Mouse (Mus musculus) thymus, postnatal 4 days (tissue): ENCODE measurements at regions not wholly inside any gene's neighbourhood (a gene's known extent, or its start where the extent isn't known, plus 50 kb on each side); places are given as distances from the start of the nearest gene placed in this dataset.

Source experiments
- DNase-seq: peaks from one replicate; pipeline ENCODE4 v3.0.0; 2021

GRCm38 (mm10) chr10:17564895-17565620 is 158.0 kb upstream of the Cited2 start:
- no peak for DNase-seq

DNA sequence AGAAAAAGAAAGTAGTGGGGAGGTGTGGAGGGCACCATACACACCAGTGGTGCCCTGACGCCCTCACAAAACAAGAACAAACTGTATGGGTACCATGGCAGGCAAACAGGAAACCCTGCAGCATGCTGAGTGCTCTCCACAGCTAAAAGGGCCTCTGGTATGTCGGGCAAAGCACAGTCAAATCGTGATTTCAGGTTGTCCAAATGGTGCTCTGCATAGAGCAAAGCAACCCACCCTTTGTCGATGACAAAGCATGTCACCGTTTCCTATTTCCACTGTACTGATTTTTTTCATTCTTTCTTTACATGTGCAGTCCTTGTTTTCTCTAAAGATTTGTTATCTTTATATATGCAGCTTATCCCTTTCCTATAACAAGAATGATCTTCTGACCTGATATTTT is 156.0 kb upstream of the Cited2 start:
- no peak for DNase-seq

GRCm38 (mm10) chr10:17567631-17568030 is 155.4 kb upstream of the Cited2 start:
- no peak for DNase-seq

GRCm38 (mm10) chr10:17569577-17570113 is 153.4 kb upstream of the Cited2 start:
- DNase-seq = no peak

- DNase-seq = no peak
Measured at GRCm38 (mm10) chr10:17574894-17575293, 148.1 kb upstream of the Cited2 start.

- DNase-seq = no peak
Measured at GRCm38 (mm10) chr10:17575448-17576332, 147.3 kb upstream of the Cited2 start.

DNA sequence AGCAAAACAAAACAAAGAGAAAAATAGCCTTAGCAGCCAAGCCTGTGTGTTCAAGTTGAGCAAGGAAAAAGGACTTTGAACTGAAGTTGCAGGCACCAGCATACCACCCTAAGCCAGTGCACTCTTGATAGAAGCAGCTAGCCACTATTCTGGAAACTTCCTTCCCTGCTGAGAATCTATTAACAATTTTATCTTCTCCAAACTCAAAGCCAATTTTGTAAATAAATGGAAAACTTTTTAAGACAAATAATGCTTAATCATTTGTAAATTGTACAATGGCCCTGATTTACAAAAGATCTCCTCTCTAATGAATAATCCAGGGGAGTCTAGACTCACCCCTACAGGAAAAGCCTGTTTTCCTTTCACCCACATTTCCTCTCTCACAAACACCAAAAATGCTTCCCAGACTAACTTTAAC is 146.7 kb upstream of the Cited2 start:
- DNase-seq = no peak

- no peak for DNase-seq
Measured at GRCm38 (mm10) chr10:17579463-17579862, 143.6 kb upstream of the Cited2 start.

DNA sequence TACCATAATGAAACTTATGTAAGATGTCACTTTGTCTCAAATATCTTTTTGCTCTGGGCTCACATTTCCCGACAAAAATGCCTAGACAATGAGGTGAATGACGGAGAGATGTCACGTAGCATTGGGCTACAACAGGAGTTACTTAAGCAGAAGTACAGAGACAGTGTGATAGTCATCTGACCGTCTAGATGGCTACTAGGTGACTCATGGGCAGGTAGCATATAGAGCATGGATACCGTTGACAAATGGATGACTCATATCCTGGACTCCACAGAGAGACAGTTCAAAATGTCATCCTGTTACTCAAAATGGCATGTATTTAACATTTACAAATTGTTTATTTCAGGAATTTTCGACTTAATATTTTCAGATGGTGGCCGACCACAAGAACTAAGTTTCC is 138.2 kb upstream of the Cited2 start:
- no peak for DNase-seq

GRCm38 (mm10) chr10:17586910-17587309 is 136.1 kb upstream of the Cited2 start:
- no peak for DNase-seq

GRCm38 (mm10) chr10:17589136-17589535 is 133.9 kb upstream of the Cited2 start:
- no peak for DNase-seq

GRCm38 (mm10) chr10:17590195-17590594 is 132.8 kb upstream of the Cited2 start:
- no peak for DNase-seq

GRCm38 (mm10) chr10:17592387-17592786 is 130.6 kb upstream of the Cited2 start:
- DNase-seq = no peak

- no peak for DNase-seq
Measured at GRCm38 (mm10) chr10:17596126-17596525, 126.9 kb upstream of the Cited2 start.

- no peak for DNase-seq
Measured at GRCm38 (mm10) chr10:17596743-17597142, 126.3 kb upstream of the Cited2 start.

DNA sequence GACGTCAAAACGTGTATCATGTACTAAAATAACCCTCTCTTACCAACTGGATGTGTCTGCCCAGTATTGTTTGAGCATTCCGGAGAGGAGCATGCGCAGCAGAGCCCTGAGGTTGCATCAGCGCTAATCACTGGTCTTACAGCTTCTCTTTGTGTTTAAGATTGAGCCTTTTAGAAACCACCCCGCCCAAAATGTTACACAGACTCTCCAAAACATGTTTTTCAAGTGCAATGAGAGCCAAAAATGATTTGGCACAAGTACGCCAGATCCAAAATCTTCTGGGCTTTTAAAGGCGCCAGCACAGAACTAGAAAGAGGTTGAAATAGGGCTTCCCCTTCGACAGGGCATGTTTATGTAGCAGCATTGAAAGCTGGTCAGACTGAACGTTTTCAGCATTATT is 123.8 kb upstream of the Cited2 start:
- DNase-seq = no peak

DNA sequence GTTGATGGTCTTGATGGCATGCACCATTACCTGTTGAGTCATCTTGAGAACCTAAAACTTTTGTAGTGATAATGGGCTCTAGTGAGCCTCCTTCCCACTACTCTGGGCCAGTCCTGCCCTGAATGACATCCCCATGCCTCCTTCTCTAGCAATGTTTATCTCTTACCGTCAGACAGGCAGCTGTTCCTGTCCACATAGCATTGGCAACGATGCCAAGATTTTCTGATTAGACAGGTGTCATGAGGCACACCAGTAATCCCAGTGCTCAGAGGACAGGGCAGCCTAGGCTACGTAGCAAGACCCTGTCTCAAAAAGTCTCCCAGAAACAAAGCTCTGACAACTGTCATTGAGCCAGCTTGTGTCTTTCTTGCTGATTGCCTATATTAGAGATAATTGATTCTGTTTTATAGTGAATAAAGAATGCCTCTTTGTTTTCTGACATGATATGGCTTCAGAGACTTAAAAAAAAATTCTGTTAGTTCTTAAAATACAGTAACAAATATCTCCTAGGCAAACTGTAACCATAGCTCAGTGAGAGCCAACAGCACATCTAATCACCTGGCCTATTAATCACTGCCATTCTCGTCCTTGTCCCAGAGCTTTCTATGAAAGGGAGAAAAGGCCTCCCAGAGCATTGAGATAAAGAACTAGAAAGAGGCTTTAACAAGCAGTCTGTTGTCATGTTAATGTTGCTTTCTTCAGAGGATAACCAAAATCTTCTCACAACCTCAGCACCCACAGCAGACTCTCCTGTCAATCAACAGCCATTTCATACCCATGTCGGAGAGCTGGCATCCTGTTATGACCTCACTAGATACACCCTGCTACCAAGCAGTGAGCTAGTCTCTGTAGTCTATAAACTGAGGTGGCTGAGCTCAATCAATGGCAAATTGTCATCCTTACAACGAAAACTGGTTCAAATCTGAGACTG is 122.9 kb upstream of the Cited2 start:
- DNase-seq = no peak

- no peak for DNase-seq
Measured at GRCm38 (mm10) chr10:17600762-17601108, 122.3 kb upstream of the Cited2 start.

- DNase-seq = no peak
Measured at GRCm38 (mm10) chr10:17602446-17602845, 120.6 kb upstream of the Cited2 start.

GRCm38 (mm10) chr10:17608220-17608619 is 114.8 kb upstream of the Cited2 start:
- DNase-seq = no peak

DNA sequence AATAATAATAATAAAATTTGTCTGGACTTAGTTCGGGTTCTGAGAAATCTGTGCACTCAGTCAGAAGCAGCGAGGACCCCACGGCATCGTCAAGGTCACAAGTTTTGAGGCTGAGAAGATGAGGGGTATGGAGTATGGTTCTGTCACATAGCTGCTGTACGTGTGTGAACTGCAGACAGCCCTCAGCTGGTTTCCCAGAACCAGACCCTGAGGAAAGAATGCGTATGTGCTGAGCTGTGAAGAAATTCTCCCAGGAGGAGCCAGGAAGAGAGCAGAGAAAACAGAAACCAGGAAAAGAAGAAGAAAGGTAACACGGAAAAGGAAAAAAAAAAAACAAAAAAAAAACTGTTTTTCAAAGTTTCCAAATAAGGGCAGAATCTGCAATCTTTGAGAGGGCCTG is 112.4 kb upstream of the Cited2 start:
- DNase-seq = no peak

- DNase-seq = no peak
Measured at GRCm38 (mm10) chr10:17613281-17613680, 109.7 kb upstream of the Cited2 start.

GRCm38 (mm10) chr10:17618024-17618423 is 105.0 kb upstream of the Cited2 start:
- no peak for DNase-seq
